Mouse (Mus musculus) midbrain, postnatal 0 days (tissue): ENCODE measurements around the gene Rnf150. TPM values are rescaled to one million over a fixed set of nuclear protein-coding genes. Genes with fewer than 3 reads are reported as not detected.

Experiments
- ATAC-seq: fragments of 200-750 bp; cut with Nextera tagmentation; 2 replicates; pipeline ENCODE4 v1.8.0; 2017; ENCODE audit warnings: moderate number of reproducible peaks, mild to moderate bottlenecking, moderate TSS enrichment, moderate library complexity; ENCODE audit not compliant: low FRiP score
- DNase-seq: peaks from one replicate; pipeline ENCODE4 v3.0.0-alpha.2; 2015; ENCODE audit warnings: low spot score
- H3K27ac ChIP-seq: fragments of 300-500 bp; sonication (generic); 2 replicates; pipeline ENCODE4 v1.5.1; 2014; ENCODE audit warnings: low read depth, mild to moderate bottlenecking, low read length, mixed read lengths
- H3K27me3 ChIP-seq: fragments of 300-500 bp; sonication (generic); 2 replicates; pipeline ENCODE4 v1.6.1; 2014; ENCODE audit warnings: low read length, control low read depth, mixed read lengths; ENCODE audit not compliant: insufficient read depth
- H3K36me3 ChIP-seq: fragments of 300-500 bp; sonication (generic); 2 replicates; pipeline ENCODE4 v1.6.1; 2014; ENCODE audit warnings: low read length, control low read depth, mixed read lengths; ENCODE audit not compliant: insufficient read depth
- H3K4me1 ChIP-seq: fragments of 300-500 bp; sonication (generic); 2 replicates; pipeline ENCODE4 v1.6.1; 2014; ENCODE audit warnings: mild to moderate bottlenecking, control low read depth, antibody characterized with exemption, low read length, mixed read lengths; ENCODE audit not compliant: insufficient read depth
- H3K4me2 ChIP-seq: fragments of 300-500 bp; sonication (generic); 2 replicates; pipeline ENCODE4 v1.6.1; 2014; ENCODE audit warnings: low read depth, mild to moderate bottlenecking, low read length, mixed read lengths; ENCODE audit not compliant: poor library complexity, severe bottlenecking
- H3K4me3 ChIP-seq: fragments of 300-500 bp; sonication (generic); 2 replicates; pipeline ENCODE4 v1.5.1; 2014; ENCODE audit warnings: low read depth, mild to moderate bottlenecking, low read length, moderate library complexity
- H3K9ac ChIP-seq: fragments of 300-500 bp; sonication (generic); replicated peaks from 2 replicates; pipeline ENCODE4 v1.6.1; 2014; ENCODE audit warnings: mild to moderate bottlenecking, low read length, moderate library complexity, mixed read lengths; ENCODE audit not compliant: poor library complexity, severe bottlenecking
- H3K9me3 ChIP-seq: fragments of 300-500 bp; sonication (generic); 2 replicates; pipeline ENCODE4 v1.6.1; 2016; ENCODE audit warnings: low read length, control low read depth
- CTCF ChIP-seq: IDR thresholded peaks from 2 replicates; pipeline ENCODE4 v1.5.1; 2016; ENCODE audit warnings: antibody characterized with exemption, mild to moderate bottlenecking
- WGBS: fragments of 180-500 bp; shearing (Covaris S2); extraction: QIAGEN DNeasy Blood & Tissue Kit; methylation state at CpG from one replicate; pipeline ENCODE4 v1.1.7; 2014; 5-methylcytosine and 5-hydroxymethylcytosine counted together
- polyA plus RNA-seq: library from polyadenylated mRNA; unstranded; fragments of >200 nt; fragmentation: Nextera tagmentation; extraction: Ambion mirVana; gene quantifications from 2 replicates; pipeline ENCODE4 v1.2.1, GENCODE M21; 2015
- total RNA-seq: library from RNA; depleted of rRNA; stranded (reverse); fragments of >200 nt; gene quantifications from 2 replicates; pipeline ENCODE4 v1.2.3, GENCODE M21; 2014

The Rnf150 gene
- total and polyA plus RNA-seq, 2 experiments from 2014 or later, result 1.9 to 12.6 TPM

- Histone ChIP-seq H3K4me3 (no peak overlapping the region), H3K4me1 (no peaks in the 10 kb centered on the region), H3K9ac (no peak overlapping the region), H3K36me3 (no peaks in the 10 kb centered on the region), H3K27ac (no peak overlapping the region), H3K4me2 (no peak overlapping the region), H3K27me3 (no peaks in the 10 kb centered on the region), H3K9me3 (no peaks in the 10 kb centered on the region)
- DNase-seq, result no peak
- TF ChIP-seq CTCF, result peak; percentile 50
- ATAC-seq, result no peak
Observed at GRCm38 (mm10) chr8:83087604-83088003, 224.4 kb downstream of the Rnf150 start.

- Histone ChIP-seq H3K4me2 (no peak overlapping the region), H3K36me3 (no peaks in the 10 kb centered on the region), H3K27ac (no peak overlapping the region), H3K9ac (no peak overlapping the region), H3K4me1 (no peaks in the 10 kb centered on the region), H3K27me3 (no peaks in the 10 kb centered on the region), H3K9me3 (no peaks in the 10 kb centered on the region), H3K4me3 (no peak overlapping the region)
- WGBS, result 71% methylated on average over 6 of the region's 6 CpGs
- ATAC-seq (no peak), DNase-seq (no peak)
- no peak for TF ChIP-seq CTCF
Observed at GRCm38 (mm10) chr8:83088156-83088555, 225.0 kb downstream of the Rnf150 start.

GRCm38 (mm10) chr8:83089336-83089986 lies 226.3 kb downstream of the Rnf150 start:
- no peak overlapping the region for H3K27ac ChIP-seq
- no peak overlapping the region for H3K4me3 ChIP-seq
- no peaks in the 10 kb centered on the region for H3K27me3 ChIP-seq
- no peaks in the 10 kb centered on the region for H3K9me3 ChIP-seq
- ATAC-seq (peak; percentile 67; the same call in 1 of the 2 replicates), DNase-seq (peak; percentile 94)
- no peak overlapping the region for H3K4me2 ChIP-seq
- 27% methylated on average over 10 of the region's 10 CpGs for WGBS
- H3K36me3 ChIP-seq, result no peaks in the 10 kb centered on the region
- peak; percentile 95 for TF ChIP-seq CTCF
- no peak overlapping the region for H3K9ac ChIP-seq
- no peaks in the 10 kb centered on the region for H3K4me1 ChIP-seq

- Histone ChIP-seq H3K36me3 (no peaks in the 10 kb centered on the region), H3K9ac (no peak overlapping the region), H3K4me3 (no peak overlapping the region), H3K4me2 (no peak overlapping the region), H3K27me3 (no peaks in the 10 kb centered on the region), H3K4me1 (no peaks in the 10 kb centered on the region), H3K9me3 (no peaks in the 10 kb centered on the region), H3K27ac (no peak overlapping the region)
- ATAC-seq (no peak), DNase-seq (no peak)
- TF ChIP-seq CTCF, result no peak
- 86% methylated on average over 4 of the region's 4 CpGs for WGBS
Observed at GRCm38 (mm10) chr8:83090446-83090845, 227.3 kb downstream of the Rnf150 start.

- TF ChIP-seq CTCF, result peak; percentile 76
- Histone ChIP-seq H3K9me3 (no peaks in the 10 kb centered on the region), H3K27me3 (no peaks in the 10 kb centered on the region), H3K4me2 (no peak overlapping the region), H3K4me3 (no peak overlapping the region), H3K9ac (no peak overlapping the region), H3K4me1 (no peaks in the 10 kb centered on the region), H3K36me3 (no peaks in the 10 kb centered on the region), H3K27ac (no peak overlapping the region)
- WGBS, result 52% methylated on average over 1 of the region's 1 CpGs
- ATAC-seq (no peak), DNase-seq (peak; percentile 55)
Observed at GRCm38 (mm10) chr8:83100041-83100440, 236.9 kb downstream of the Rnf150 start.

- H3K9me3 ChIP-seq, result no peaks in the 10 kb centered on the region
- no peaks in the 10 kb centered on the region for H3K27me3 ChIP-seq
- DNase-seq (no peak), ATAC-seq (no peak)
- H3K9ac ChIP-seq, result no peak overlapping the region
- no peak overlapping the region for H3K4me2 ChIP-seq
- no peaks in the 10 kb centered on the region for H3K4me1 ChIP-seq
- 66% methylated on average over 7 of the region's 7 CpGs for WGBS
- H3K4me3 ChIP-seq, result no peak overlapping the region
- TF ChIP-seq CTCF, result no peak
- no peak overlapping the region for H3K27ac ChIP-seq
- H3K36me3 ChIP-seq, result no peaks in the 10 kb centered on the region
Observed at GRCm38 (mm10) chr8:83102957-83103510, 239.9 kb downstream of the Rnf150 start.
